Mouse (Mus musculus): ENCODE measurements around the gene Gsc. TPM values are rescaled to one million over a fixed set of nuclear protein-coding genes. Genes with fewer than 3 reads are reported as not detected.
A peak's percentile ranks its signal among the peaks of the same experiment; 100 is the strongest.

Gsc gene
- 0.24 and 0.65 TPM in 2 replicates for polyA plus RNA-seq (2016; fragmentation: Nextera tagmentation; extraction: Ambion mirVana)

DNA sequence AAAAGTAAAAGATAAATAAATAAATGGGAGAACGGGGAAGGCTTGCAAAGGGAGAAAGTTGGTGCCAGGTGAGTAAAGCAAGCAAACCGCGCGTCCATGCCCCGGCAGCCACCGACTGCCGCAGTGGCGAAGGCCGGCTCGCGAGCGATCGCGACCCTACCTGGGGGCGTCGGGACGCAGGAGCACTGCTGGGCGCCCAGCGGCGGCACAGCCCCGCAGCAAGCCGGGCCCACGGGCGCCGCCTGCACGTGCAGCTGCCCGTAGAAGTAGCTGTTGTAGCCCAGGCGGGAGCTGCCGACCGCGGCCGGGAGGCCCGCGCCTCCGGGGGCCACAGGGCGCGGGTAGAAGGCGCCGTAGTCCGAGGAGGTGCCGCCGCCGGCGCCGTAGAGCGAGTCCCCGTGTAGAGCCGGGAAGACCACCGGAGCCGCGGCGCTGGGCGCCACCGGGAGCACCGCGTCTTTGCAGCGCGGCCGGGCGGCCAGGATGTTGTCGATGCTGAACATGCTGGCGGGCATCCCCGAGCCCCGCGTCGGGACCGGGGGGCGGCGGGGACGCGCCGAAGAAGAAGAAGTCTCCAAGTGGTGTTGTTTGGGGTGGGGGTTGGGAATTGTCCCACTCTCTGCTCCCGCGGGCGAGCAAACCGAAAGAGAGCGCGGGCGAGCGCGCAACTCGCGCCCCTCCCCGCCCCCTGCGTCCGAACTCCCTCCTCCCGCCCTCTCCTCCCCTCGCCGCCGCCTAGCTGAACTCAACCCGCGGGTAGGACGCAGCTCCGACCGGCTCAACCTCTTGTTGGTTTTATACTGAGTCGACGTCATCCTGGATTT, at the start of gene Gsc:
Gene Gsc (minus strand): TSS at position 730 of the 824 bp plus-strand sequence.
- H3K9me3 ChIP-seq: no peaks in the 10 kb centered on the region
- peak; percentile 64 for ATAC-seq (ENCODE audit: low FRiP score, low read depth)
- under 1% methylated on average over 95 of the region's 97 CpGs for WGBS
- peak within 1 kb of the TSS; percentile 21; the same call in 1 of the 2 replicates for H3K9ac ChIP-seq (replicated peaks)
- H3K27me3 ChIP-seq: peaks cover 94% of the 10 kb centered on the region
- peak within 1 kb of the TSS; percentile 67 for H3K4me2 ChIP-seq (replicated peaks)
- no peaks in the 10 kb centered on the region for H3K36me3 ChIP-seq
- peaks cover 37% of the 10 kb centered on the region for H3K4me1 ChIP-seq
- H3K4me3 ChIP-seq: peak within 1 kb of the TSS; percentile 45
- H3K27ac ChIP-seq (replicated peaks): no peak within 1 kb of the TSS

DNA sequence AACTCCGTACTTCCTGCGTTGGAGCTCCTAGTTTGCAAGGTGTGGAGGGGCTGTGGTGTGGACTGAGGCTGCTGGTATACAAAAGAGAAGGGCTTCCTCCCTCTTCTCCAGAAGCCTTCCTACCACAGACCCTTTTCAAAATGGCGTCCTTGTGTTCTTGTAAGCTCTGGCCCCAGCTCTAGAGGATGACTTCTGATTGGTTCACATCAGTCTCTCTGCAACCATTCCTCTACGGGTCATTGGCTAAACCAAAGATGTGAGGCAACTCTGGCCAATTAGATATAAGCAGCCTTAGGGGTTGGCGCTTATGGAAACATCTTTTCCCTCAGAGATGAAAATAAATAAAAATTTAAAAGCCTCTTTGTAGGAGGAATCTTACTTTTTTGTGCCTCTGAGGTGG, 46.6 kb upstream of the Gsc start:
- peaks cover 6% of the 10 kb centered on the region for H3K9me3 ChIP-seq
- no peaks in the 10 kb centered on the region for H3K27me3 ChIP-seq
- no peak overlapping the region for H3K4me2 ChIP-seq (replicated peaks)
- no peak overlapping the region for H3K9ac ChIP-seq (replicated peaks)
- H3K4me1 ChIP-seq: no peaks in the 10 kb centered on the region
- 87% methylated on average over 5 of the region's 5 CpGs for WGBS
- no peak overlapping the region for H3K27ac ChIP-seq (replicated peaks)
- H3K4me3 ChIP-seq: no peak overlapping the region
- no peaks in the 10 kb centered on the region for H3K36me3 ChIP-seq
- ATAC-seq (ENCODE audit: low FRiP score, low read depth): no peak

DNA sequence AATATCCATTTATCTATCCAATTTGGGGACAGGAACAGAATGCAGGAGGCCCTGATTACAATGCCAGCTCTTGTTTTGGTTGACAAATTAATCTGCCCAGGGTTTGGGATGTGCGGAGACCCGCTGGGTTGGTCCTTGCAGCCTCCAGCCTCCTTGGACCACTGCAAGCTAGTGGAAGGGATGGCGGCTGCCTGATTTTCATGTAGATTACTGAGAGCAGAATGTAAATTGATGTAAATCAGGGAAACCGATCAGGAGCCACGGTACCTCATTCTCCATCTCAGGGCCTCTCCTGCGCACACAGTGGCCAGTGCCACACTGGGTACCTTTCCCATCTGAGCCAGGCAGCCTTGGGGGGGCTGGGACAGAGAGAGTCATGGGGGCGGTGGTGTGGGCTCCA, 34.8 kb upstream of the Gsc start:
- H3K9ac ChIP-seq (replicated peaks): no peak overlapping the region
- no peaks in the 10 kb centered on the region for H3K4me1 ChIP-seq
- no peaks in the 10 kb centered on the region for H3K27me3 ChIP-seq
- no peak overlapping the region for H3K4me3 ChIP-seq
- H3K4me2 ChIP-seq (replicated peaks): no peak overlapping the region
- H3K36me3 ChIP-seq: no peaks in the 10 kb centered on the region
- no peak overlapping the region for H3K27ac ChIP-seq (replicated peaks)
- 43% methylated on average over 7 of the region's 7 CpGs for WGBS
- ATAC-seq (ENCODE audit: low FRiP score, low read depth): no peak
- no peaks in the 10 kb centered on the region for H3K9me3 ChIP-seq

DNA sequence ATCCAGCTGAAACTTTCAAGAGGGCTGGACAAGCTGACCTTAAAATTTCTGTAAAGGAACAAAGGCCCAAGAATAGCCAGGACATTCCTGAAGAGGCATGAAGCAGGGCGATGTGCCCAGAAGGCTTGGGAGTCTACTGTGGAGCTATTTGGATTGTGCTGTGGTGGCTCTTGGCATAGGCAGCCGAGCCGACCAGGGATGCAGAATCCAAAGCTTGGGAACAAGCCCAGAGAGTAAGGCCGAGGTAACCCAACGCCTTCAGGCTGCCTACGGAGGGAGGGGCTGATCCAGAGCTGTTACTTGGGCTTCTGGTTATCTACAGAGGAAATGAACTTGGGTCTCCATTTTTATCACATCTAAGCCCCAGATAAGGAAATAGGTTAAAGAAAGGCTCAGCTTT, 18.9 kb upstream of the Gsc start:
- H3K27me3 ChIP-seq: no peaks in the 10 kb centered on the region
- no peak overlapping the region for H3K4me2 ChIP-seq (replicated peaks)
- no peak for ATAC-seq (ENCODE audit: low FRiP score, low read depth)
- no peak overlapping the region for H3K27ac ChIP-seq (replicated peaks)
- WGBS: 70% methylated on average over 6 of the region's 6 CpGs
- no peaks in the 10 kb centered on the region for H3K36me3 ChIP-seq
- no peak overlapping the region for H3K4me3 ChIP-seq
- H3K9me3 ChIP-seq: no peaks in the 10 kb centered on the region
- H3K4me1 ChIP-seq: no peaks in the 10 kb centered on the region
- H3K9ac ChIP-seq (replicated peaks): no peak overlapping the region

DNA sequence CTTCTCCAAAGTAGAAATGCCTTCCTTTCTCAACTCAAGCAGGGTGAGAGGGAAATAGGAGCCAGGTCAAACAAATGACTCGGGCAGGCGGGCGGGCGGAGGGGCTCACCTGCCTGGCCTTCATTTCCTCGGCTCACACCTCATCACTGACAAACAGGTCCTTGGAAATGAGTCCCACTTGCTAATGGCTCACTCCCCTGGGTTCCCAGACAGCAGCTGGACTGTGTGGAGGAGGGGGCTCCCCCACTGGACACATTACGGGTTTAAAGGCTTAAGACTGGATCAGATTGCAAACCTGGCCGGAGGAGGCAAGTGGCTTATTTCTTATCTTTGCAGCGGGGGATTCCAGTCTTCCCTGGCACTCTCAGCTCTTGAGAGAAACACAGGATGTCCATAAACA, 13.1 kb upstream of the Gsc start:
- Histone ChIP-seq H3K9ac (replicated peaks) (no peak overlapping the region), H3K9me3 (no peaks in the 10 kb centered on the region), H3K27me3 (peaks cover 24% of the 10 kb centered on the region), H3K4me3 (no peak overlapping the region), H3K36me3 (no peaks in the 10 kb centered on the region), H3K27ac (replicated peaks) (no peak overlapping the region), H3K4me1 (no peaks in the 10 kb centered on the region), H3K4me2 (replicated peaks) (no peak overlapping the region)
- 48% methylated on average over 8 of the region's 8 CpGs for WGBS
- no peak for ATAC-seq (ENCODE audit: low FRiP score, low read depth)

DNA sequence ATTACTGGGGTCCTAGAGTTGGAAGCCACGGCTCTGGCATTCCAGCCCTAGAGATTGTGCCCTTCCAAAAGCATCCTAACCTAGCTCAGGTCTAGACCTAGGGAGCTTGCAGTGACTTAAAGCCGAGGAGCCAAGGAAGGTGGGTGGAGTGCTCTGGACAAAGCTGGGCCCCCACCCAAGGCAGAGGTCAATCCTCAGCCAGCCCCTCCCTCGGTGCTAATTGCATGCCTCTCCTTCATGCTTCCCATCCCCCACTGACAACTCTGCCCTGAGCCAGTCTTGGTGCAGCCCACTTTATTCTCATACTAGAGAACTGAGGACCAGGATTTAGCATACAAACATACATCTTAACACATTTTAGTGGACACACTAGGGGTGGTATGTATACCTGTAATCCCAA, 12.0 kb upstream of the Gsc start:
- no peak overlapping the region for H3K27ac ChIP-seq (replicated peaks)
- peaks cover 35% of the 10 kb centered on the region for H3K27me3 ChIP-seq
- H3K9me3 ChIP-seq: no peaks in the 10 kb centered on the region
- 27% methylated on average over 3 of the region's 3 CpGs for WGBS
- no peak overlapping the region for H3K9ac ChIP-seq (replicated peaks)
- no peaks in the 10 kb centered on the region for H3K36me3 ChIP-seq
- no peak for ATAC-seq (ENCODE audit: low FRiP score, low read depth)
- H3K4me2 ChIP-seq (replicated peaks): no peak overlapping the region
- H3K4me1 ChIP-seq: no peaks in the 10 kb centered on the region
- H3K4me3 ChIP-seq: no peak overlapping the region

DNA sequence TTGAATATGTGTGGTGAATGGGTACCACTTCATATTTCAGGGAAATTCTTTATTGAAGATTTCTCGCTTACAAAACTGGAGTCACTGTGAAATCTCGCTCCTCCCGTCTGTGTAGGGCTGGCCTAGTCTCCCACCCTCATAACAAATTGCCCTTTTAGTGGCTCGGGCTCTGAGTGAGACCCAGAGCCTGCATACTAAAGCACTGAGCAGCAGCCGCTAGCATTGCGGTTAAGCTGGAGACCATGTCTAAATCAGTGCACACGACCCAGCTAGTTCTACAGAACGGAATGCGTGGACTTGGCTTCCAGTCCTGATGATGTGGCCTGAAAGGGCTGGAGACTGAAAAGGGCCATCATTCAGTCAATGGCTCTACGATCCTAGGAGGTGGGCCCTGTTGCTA, 7.9 kb upstream of the Gsc start:
- H3K9me3 ChIP-seq: no peaks in the 10 kb centered on the region
- H3K4me3 ChIP-seq: no peak overlapping the region
- H3K36me3 ChIP-seq: no peaks in the 10 kb centered on the region
- no peak for ATAC-seq (ENCODE audit: low FRiP score, low read depth)
- peaks cover under 1% of the 10 kb centered on the region; the same call in 1 of the 2 replicates for H3K4me1 ChIP-seq
- H3K4me2 ChIP-seq (replicated peaks): no peak overlapping the region
- no peak overlapping the region for H3K27ac ChIP-seq (replicated peaks)
- H3K27me3 ChIP-seq: peaks cover 69% of the 10 kb centered on the region
- H3K9ac ChIP-seq (replicated peaks): no peak overlapping the region
- WGBS: 77% methylated on average over 10 of the region's 10 CpGs

DNA sequence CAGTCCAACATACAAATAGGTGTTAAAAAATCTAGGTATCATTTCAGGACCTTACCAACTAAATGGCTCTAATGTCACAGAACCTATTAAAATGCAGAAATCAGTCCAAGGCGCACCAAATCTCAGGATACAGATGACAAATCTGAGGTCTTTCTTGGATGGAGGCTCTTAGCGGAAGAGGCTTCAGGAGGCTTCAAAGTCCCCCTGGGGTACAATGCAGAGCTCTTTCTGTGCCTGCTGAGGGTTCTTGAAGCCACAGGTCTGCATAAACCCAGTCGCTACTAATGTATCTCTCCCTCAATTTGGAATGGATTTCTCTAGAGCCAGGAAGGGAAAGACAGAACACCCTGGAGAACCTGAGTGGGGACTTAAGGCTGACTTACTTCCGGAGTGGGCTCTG, 5.1 kb upstream of the Gsc start:
- Histone ChIP-seq H3K9ac (replicated peaks) (no peak overlapping the region), H3K4me2 (replicated peaks) (no peak overlapping the region), H3K27ac (replicated peaks) (no peak overlapping the region), H3K4me1 (peaks cover 15% of the 10 kb centered on the region), H3K36me3 (no peaks in the 10 kb centered on the region), H3K9me3 (no peaks in the 10 kb centered on the region), H3K27me3 (peaks cover 89% of the 10 kb centered on the region), H3K4me3 (no peak overlapping the region)
- WGBS: 0% methylated on average over 4 of the region's 4 CpGs
- ATAC-seq (ENCODE audit: low FRiP score, low read depth): no peak

DNA sequence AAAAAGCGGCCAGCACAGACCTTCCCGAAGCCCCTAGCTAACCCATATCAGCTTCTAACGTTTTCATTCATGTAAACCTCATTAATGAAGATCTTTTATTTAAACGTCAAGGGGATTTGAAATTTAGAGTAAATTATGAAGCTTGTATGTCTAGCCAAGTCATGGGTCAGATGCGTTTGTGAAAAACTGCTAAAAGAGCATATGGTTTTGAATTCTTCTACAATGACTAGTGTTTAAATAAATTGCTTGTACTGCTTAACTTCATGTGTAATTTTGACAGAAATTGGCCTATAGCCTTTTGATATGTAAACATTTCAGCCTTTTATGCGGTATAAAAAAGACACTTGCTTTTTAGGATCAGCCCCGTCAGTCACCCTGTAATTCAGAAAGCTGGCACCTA, 4.4 kb upstream of the Gsc start:
- Histone ChIP-seq H3K4me3 (no peak overlapping the region), H3K27me3 (peaks cover 89% of the 10 kb centered on the region), H3K36me3 (no peaks in the 10 kb centered on the region), H3K9me3 (no peaks in the 10 kb centered on the region), H3K4me2 (replicated peaks) (no peak overlapping the region), H3K4me1 (peaks cover 22% of the 10 kb centered on the region), H3K9ac (replicated peaks) (no peak overlapping the region), H3K27ac (replicated peaks) (no peak overlapping the region)
- no peak for ATAC-seq (ENCODE audit: low FRiP score, low read depth)
- 2% methylated on average over 7 of the region's 7 CpGs for WGBS

DNA sequence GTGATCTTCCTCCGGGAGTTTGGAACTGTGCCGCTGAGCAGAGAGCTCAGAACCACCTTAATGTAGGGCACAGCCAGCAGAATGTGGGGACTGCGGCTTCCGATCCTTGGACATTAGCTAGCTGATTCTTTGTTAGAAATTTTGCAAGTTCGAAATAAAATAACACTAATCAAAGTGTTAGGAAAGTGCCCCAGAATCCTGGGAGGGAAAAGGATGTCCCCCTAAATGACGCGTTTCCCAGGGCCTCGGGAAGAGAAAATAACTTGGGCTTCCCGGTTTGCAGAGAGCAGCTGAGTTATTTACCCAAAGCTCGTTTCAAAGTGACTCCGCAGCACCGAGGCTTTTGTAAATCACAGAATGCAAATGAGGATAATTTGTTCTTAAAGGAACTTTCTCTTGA, 3.9 kb upstream of the Gsc start:
- whole genome bisulfite sequencing: under 1% methylated on average over 12 of the region's 12 CpGs
- H3K4me3 ChIP-seq: no peak overlapping the region
- H3K9ac ChIP-seq (replicated peaks): no peak overlapping the region
- peaks cover 89% of the 10 kb centered on the region for H3K27me3 ChIP-seq
- H3K4me1 ChIP-seq: peaks cover 27% of the 10 kb centered on the region
- ATAC-seq (ENCODE audit: low FRiP score, low read depth): no peak
- no peaks in the 10 kb centered on the region for H3K9me3 ChIP-seq
- H3K36me3 ChIP-seq: no peaks in the 10 kb centered on the region
- H3K4me2 ChIP-seq (replicated peaks): no peak overlapping the region
- H3K27ac ChIP-seq (replicated peaks): no peak overlapping the region

DNA sequence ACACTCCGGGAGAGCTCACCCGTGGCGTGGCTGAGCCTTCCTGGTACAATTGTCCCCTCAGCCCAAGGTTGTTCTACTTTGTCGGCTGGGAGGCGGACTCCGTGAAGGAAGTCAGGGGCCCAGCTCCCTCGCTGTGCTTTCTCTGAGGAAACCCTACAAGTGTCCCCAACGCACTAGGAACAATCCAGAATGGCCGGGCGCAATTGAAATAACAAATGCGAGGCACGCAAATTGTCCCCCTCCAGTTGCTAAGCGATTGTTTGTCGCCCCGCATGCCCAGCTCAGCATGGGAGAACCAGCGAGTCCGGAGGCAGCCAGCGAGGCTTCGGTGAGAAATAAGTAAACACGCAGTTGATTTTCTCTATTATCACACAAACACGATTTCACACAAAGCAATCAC, 2.8 kb upstream of the Gsc start:
- WGBS: 1% methylated on average over 21 of the region's 21 CpGs
- Histone ChIP-seq H3K9me3 (no peaks in the 10 kb centered on the region), H3K36me3 (no peaks in the 10 kb centered on the region), H3K4me2 (replicated peaks) (0 out of 2 replicates have a peak overlapping the region, but pooled peaks have one; percentile 1), H3K9ac (replicated peaks) (no peak overlapping the region), H3K27me3 (peaks cover 92% of the 10 kb centered on the region), H3K27ac (replicated peaks) (no peak overlapping the region), H3K4me3 (no peak overlapping the region), H3K4me1 (peaks cover 37% of the 10 kb centered on the region)
- ATAC-seq (ENCODE audit: low FRiP score, low read depth): no peak

DNA sequence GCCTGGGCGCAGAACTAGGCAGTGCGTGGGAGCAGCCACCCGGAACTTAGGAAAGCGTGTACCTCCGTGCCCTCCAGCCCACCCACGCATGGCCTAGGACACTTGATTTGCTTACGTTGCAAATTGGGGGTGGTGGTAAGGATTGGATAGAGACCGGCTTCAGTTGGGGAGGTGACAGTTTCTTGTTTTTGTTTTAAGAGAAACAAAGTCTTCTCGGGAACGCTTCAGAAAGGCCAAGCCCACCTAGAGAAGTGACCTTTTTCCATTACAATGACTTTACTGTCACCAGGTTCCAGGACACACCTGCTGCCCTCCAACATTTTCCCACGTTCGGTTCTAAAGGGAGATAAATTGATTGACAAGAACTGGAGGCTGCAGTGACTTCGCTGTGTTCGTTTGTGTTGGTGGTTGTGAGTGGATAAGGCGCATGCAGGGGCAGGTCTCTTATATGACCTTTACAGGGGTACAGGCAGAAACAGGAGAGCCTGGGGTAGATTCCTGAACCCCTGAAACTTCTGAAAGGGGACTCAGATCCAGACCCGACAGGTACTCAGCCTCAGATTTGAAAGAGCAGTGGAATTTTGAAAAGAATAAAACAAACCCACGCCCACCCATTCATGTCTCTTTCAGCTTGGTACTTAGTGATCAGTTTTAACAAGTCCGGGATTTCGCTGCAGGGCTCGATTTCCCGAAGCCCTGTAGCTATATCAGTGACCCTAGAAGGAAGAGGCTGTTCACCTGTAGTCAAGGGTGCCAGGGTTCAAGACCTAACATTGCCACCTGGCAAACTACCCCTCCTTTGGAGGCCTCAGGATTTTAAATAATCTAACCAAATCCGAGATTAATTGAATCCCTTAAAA, 2.0 kb upstream of the Gsc start:
- Histone ChIP-seq H3K27me3 (peaks cover 92% of the 10 kb centered on the region), H3K27ac (replicated peaks) (no peak overlapping the region), H3K4me1 (peaks cover 37% of the 10 kb centered on the region), H3K4me3 (no peak overlapping the region), H3K9ac (replicated peaks) (no peak overlapping the region), H3K9me3 (no peaks in the 10 kb centered on the region), H3K36me3 (no peaks in the 10 kb centered on the region), H3K4me2 (replicated peaks) (no peak overlapping the region)
- WGBS: under 1% methylated on average over 22 of the region's 22 CpGs
- ATAC-seq (ENCODE audit: low FRiP score, low read depth): no peak

Data from midbrain, embryonic 12.5 days (tissue).